Mouse (Mus musculus): Measurements from ENCODE around the gene Ncapg2. TPM values are rescaled to one million over a fixed set of nuclear protein-coding genes. Genes with fewer than 3 reads are reported as not detected.
A peak's percentile ranks its signal among the peaks of the same experiment; 100 is the strongest.

Gene Ncapg2
- polyA plus RNA-seq, 1 experiment from 2014 or later: 32.7 TPM

GRCm38 (mm10) chr12:116486404-116486730 is 81.2 kb downstream of the Ncapg2 start:
- H3K4me2 ChIP-seq (replicated peaks): peak overlapping the region; percentile 99
- no peaks in the 10 kb centered on the region for H3K36me3 ChIP-seq
- peaks cover 4% of the 10 kb centered on the region for H3K4me1 ChIP-seq (replicated peaks)
- peak overlapping the region; percentile 20; the same call in 1 of the 2 replicates for H3K9ac ChIP-seq
- H3K27ac ChIP-seq: no peak overlapping the region
- 6% methylated on average over 10 of the region's 10 CpGs for WGBS
- no peak for ATAC-seq
- 0 out of 2 replicates have a peak, but pooled peaks cover 12% of the 10 kb centered on the region for H3K27me3 ChIP-seq (replicated peaks)
- H3K4me3 ChIP-seq (replicated peaks): peak overlapping the region; percentile 57
- H3K9me3 ChIP-seq: no peaks in the 10 kb centered on the region

- H3K4me1 ChIP-seq (replicated peaks): peaks cover 4% of the 10 kb centered on the region
- H3K9ac ChIP-seq: no peak overlapping the region
- no peaks in the 10 kb centered on the region for H3K36me3 ChIP-seq
- no peak overlapping the region for H3K4me2 ChIP-seq (replicated peaks)
- 0 out of 2 replicates have a peak, but pooled peaks cover 12% of the 10 kb centered on the region for H3K27me3 ChIP-seq (replicated peaks)
- 50% methylated on average over 8 of the region's 8 CpGs for WGBS
- no peak for ATAC-seq
- no peaks in the 10 kb centered on the region for H3K9me3 ChIP-seq
- H3K27ac ChIP-seq: no peak overlapping the region
- H3K4me3 ChIP-seq (replicated peaks): no peak overlapping the region
These were observed 83.6 kb downstream of the Ncapg2 start for GRCm38 (mm10) chr12:116488836-116489235.

- H3K9ac ChIP-seq: no peak overlapping the region
- 0 out of 2 replicates have a peak, but pooled peaks cover 11% of the 10 kb centered on the region for H3K27me3 ChIP-seq (replicated peaks)
- H3K9me3 ChIP-seq: no peaks in the 10 kb centered on the region
- H3K4me1 ChIP-seq (replicated peaks): peaks cover 4% of the 10 kb centered on the region
- no peaks in the 10 kb centered on the region for H3K36me3 ChIP-seq
- H3K27ac ChIP-seq: no peak overlapping the region
- WGBS: 63% methylated on average over 5 of the region's 5 CpGs
- peak; percentile 52 for ATAC-seq
- H3K4me2 ChIP-seq (replicated peaks): no peak overlapping the region
- H3K4me3 ChIP-seq (replicated peaks): no peak overlapping the region
These were observed 85.6 kb downstream of the Ncapg2 start for GRCm38 (mm10) chr12:116490575-116491356.

GRCm38 (mm10) chr12:116498666-116499065 is 93.5 kb downstream of the Ncapg2 start:
- no peaks in the 10 kb centered on the region for H3K4me1 ChIP-seq (replicated peaks)
- H3K4me3 ChIP-seq (replicated peaks): no peak overlapping the region
- H3K27me3 ChIP-seq (replicated peaks): no peaks in the 10 kb centered on the region
- H3K9ac ChIP-seq: no peak overlapping the region
- H3K9me3 ChIP-seq: no peaks in the 10 kb centered on the region
- H3K36me3 ChIP-seq: no peaks in the 10 kb centered on the region
- ATAC-seq: no peak
- H3K4me2 ChIP-seq (replicated peaks): no peak overlapping the region
- H3K27ac ChIP-seq: no peak overlapping the region

- H3K4me2 ChIP-seq (replicated peaks): no peak overlapping the region
- no peaks in the 10 kb centered on the region for H3K27me3 ChIP-seq (replicated peaks)
- H3K27ac ChIP-seq: no peak overlapping the region
- no peak overlapping the region for H3K4me3 ChIP-seq (replicated peaks)
- 74% methylated on average over 11 of the region's 11 CpGs for WGBS
- no peak for ATAC-seq
- no peaks in the 10 kb centered on the region for H3K36me3 ChIP-seq
- H3K4me1 ChIP-seq (replicated peaks): no peaks in the 10 kb centered on the region
- H3K9ac ChIP-seq: no peak overlapping the region
- H3K9me3 ChIP-seq: no peaks in the 10 kb centered on the region
These were observed 95.5 kb downstream of the Ncapg2 start for GRCm38 (mm10) chr12:116500652-116501051.

- Histone ChIP-seq H3K9ac (no peak overlapping the region), H3K4me1 (replicated peaks) (no peaks in the 10 kb centered on the region), H3K36me3 (no peaks in the 10 kb centered on the region), H3K27ac (no peak overlapping the region), H3K4me3 (replicated peaks) (no peak overlapping the region), H3K4me2 (replicated peaks) (no peak overlapping the region), H3K9me3 (no peaks in the 10 kb centered on the region), H3K27me3 (replicated peaks) (no peaks in the 10 kb centered on the region)
- 61% methylated on average over 1 of the region's 1 CpGs for WGBS
- no peak for ATAC-seq
These were observed 107.3 kb downstream of the Ncapg2 start for GRCm38 (mm10) chr12:116512482-116512881.

Other genes with a start within 250 kb of the Ncapg2 start
- gene Wdr60, start 142.4 kb upstream of the Ncapg2 start, polyA plus RNA-seq (2015; fragmentation: Nextera tagmentation; extraction: Ambion mirVana): 11.2 and 11.8 TPM in 2 replicates
- gene Gm11027, start 130.0 kb upstream of the Ncapg2 start, polyA plus RNA-seq (2015; fragmentation: Nextera tagmentation; extraction: Ambion mirVana): not detected in 2 replicates
- gene Esyt2, start 124.2 kb upstream of the Ncapg2 start, polyA plus RNA-seq (2015; fragmentation: Nextera tagmentation; extraction: Ambion mirVana): 22.7 and 23.6 TPM in 2 replicates
- 1.9 and 3.6 TPM in 2 replicates for gene Ptprn2, start 80.3 kb downstream of the Ncapg2 start, polyA plus RNA-seq (2015; fragmentation: Nextera tagmentation; extraction: Ambion mirVana)